In genomic region chr4:132884064-132884843, GRCm38 (mm10) we compare ENCODE assay signal across 8 mouse cellular contexts. TPM values are rescaled to one million over a fixed set of nuclear protein-coding genes. Genes with fewer than 3 reads are reported as not detected.
DNase-seq lines count a peak whose midpoint lies in the region; ATAC-seq and TF ChIP-seq lines count a peak whose summit lies in the region.

Gene Stx12 (minus strand): TSS chr4:132884509.

- peak within 1 kb of the TSS; percentile 88 for H3K4me2 ChIP-seq in embryonic facial prominence, embryonic 14.5 days (ENCODE audit: low read depth, low read length)
- H3K4me2 ChIP-seq in limb, embryonic 14.5 days (replicated peaks; ENCODE audit: low read depth, low read length, severe bottlenecking) = peak within 1 kb of the TSS; percentile 81
- H3K4me2 ChIP-seq in midbrain, postnatal 0 days (ENCODE audit: low read depth, low read length, poor library complexity, severe bottlenecking) = peak within 1 kb of the TSS; percentile 63

- no peak for TF ChIP-seq CTCF in midbrain, postnatal 0 days (IDR thresholded peaks at IDR 0.05)

- H3K27ac ChIP-seq in embryonic facial prominence, embryonic 14.5 days (replicated peaks; ENCODE audit: low read depth, low read length) = peak within 1 kb of the TSS; percentile 80
- H3K27ac ChIP-seq in limb, embryonic 14.5 days (replicated peaks; ENCODE audit: low read depth, low read length) = peak within 1 kb of the TSS; percentile 77
- H3K27ac ChIP-seq in midbrain, postnatal 0 days (ENCODE audit: low read depth, low read length) = peak within 1 kb of the TSS; percentile 77

- peaks cover 13% of the 10 kb centered on the region; the same call in 1 of the 2 replicates for H3K4me1 ChIP-seq in embryonic facial prominence, embryonic 14.5 days (ENCODE audit: control insufficient read depth, insufficient read depth, low read length)
- peaks cover 14% of the 10 kb centered on the region for H3K4me1 ChIP-seq in limb, embryonic 14.5 days (ENCODE audit: control insufficient read depth, insufficient read depth, low read length)
- peaks cover 10% of the 10 kb centered on the region; the same call in 1 of the 2 replicates for H3K4me1 ChIP-seq in midbrain, postnatal 0 days (ENCODE audit: insufficient read depth, low read length)

- 0 out of 2 replicates have a peak, but pooled peaks have one; percentile 61 for TF ChIP-seq POLR2A in limb, embryonic 14.5 days (IDR thresholded peaks at IDR 0.05; ENCODE audit: borderline replicate concordance, extremely low read depth, insufficient read depth, insufficient read length)

- no peaks in the 10 kb centered on the region for H3K27me3 ChIP-seq in embryonic facial prominence, embryonic 14.5 days (replicated peaks; ENCODE audit: control insufficient read depth, insufficient read depth, low read length)
- no peaks in the 10 kb centered on the region for H3K27me3 ChIP-seq in limb, embryonic 14.5 days (ENCODE audit: control insufficient read depth, insufficient read depth, low read length)
- H3K27me3 ChIP-seq in midbrain, postnatal 0 days (ENCODE audit: insufficient read depth, low read length) = no peaks in the 10 kb centered on the region

- peak within 1 kb of the TSS; percentile 99 for H3K4me3 ChIP-seq in embryonic facial prominence, embryonic 14.5 days (ENCODE audit: low read depth, low read length)
- H3K4me3 ChIP-seq in limb, embryonic 14.5 days (replicated peaks; ENCODE audit: low read length) = peak within 1 kb of the TSS; percentile 98
- peak within 1 kb of the TSS; percentile 97 for H3K4me3 ChIP-seq in midbrain, postnatal 0 days (ENCODE audit: low read depth, low read length)

- peak; percentile 85 for DNase-seq in 3T3-L1 (ENCODE audit: low read depth, low spot score)
- DNase-seq in adrenal gland, postnatal 4 days (ENCODE audit: low spot score in 2 of 2) = peak; percentile 81 to 86
- DNase-seq in embryonic facial prominence, embryonic 14.5 days (ENCODE audit: low spot score) = peak; percentile 95
- DNase-seq in heart, adult 8-10 months (ENCODE audit: low spot score) = peak; percentile 88
- peak; percentile 91 for DNase-seq in kidney, adult 9 months
- DNase-seq in limb, embryonic 14.5 days (ENCODE audit: low spot score) = peak; percentile 93
- DNase-seq in midbrain, postnatal 0 days (ENCODE audit: low spot score) = peak; percentile 93
- peak; percentile 73 to 78 for DNase-seq in spleen, postnatal 14 days (ENCODE audit: low spot score in 2 of 2)

- peak within 1 kb of the TSS; percentile 95 for H3K9ac ChIP-seq in embryonic facial prominence, embryonic 14.5 days (ENCODE audit: low read depth, low read length)
- H3K9ac ChIP-seq in limb, embryonic 14.5 days (ENCODE audit: low read depth, low read length, severe bottlenecking) = peak within 1 kb of the TSS; percentile 93
- H3K9ac ChIP-seq in midbrain, postnatal 0 days (replicated peaks; ENCODE audit: low read length, poor library complexity, severe bottlenecking) = peak within 1 kb of the TSS; percentile 91

- WGBS in embryonic facial prominence, embryonic 14.5 days = 0% methylated on average over 46 of the region's 72 CpGs
- under 1% methylated on average over 72 of the region's 72 CpGs for WGBS in limb, embryonic 14.5 days
- under 1% methylated on average over 71 of the region's 72 CpGs for WGBS in midbrain, postnatal 0 days

- no peaks in the 10 kb centered on the region for H3K9me3 ChIP-seq in embryonic facial prominence, embryonic 14.5 days (ENCODE audit: control insufficient read depth, low read length)
- no peaks in the 10 kb centered on the region for H3K9me3 ChIP-seq in limb, embryonic 14.5 days (ENCODE audit: control insufficient read depth, low read length)
- no peaks in the 10 kb centered on the region for H3K9me3 ChIP-seq in midbrain, postnatal 0 days (ENCODE audit: low read length)

- H3K36me3 ChIP-seq in embryonic facial prominence, embryonic 14.5 days (ENCODE audit: control insufficient read depth, insufficient read depth, low read length) = peaks cover 21% of the 10 kb centered on the region
- H3K36me3 ChIP-seq in limb, embryonic 14.5 days (ENCODE audit: control insufficient read depth, insufficient read depth, low read length) = peaks cover 13% of the 10 kb centered on the region
- peaks cover 4% of the 10 kb centered on the region; the same call in 1 of the 2 replicates for H3K36me3 ChIP-seq in midbrain, postnatal 0 days (ENCODE audit: insufficient read depth, low read length)

- peak; percentile 96 for ATAC-seq in embryonic facial prominence, embryonic 14.5 days (ENCODE audit: low read depth)
- peak; percentile 96 for ATAC-seq in limb, embryonic 14.5 days (ENCODE audit: low FRiP score, low read depth)
- ATAC-seq in midbrain, postnatal 0 days (ENCODE audit: low FRiP score) = peak; percentile 95

RNA-seq across cellular contexts. Expression of gene Stx12, which starts in this region (rescaled TPM):
- 10 to 100 TPM; 54.8 to 58.3 TPM for total RNA-seq in adrenal gland, postnatal 4 days (2021)
- 69.2 and 73.2 TPM in 2 replicates for polyA plus RNA-seq in embryonic facial prominence, embryonic 14.5 days (2014; fragmentation: Nextera tagmentation; extraction: Ambion mirVana)
- total RNA-seq in heart, adult 8-10 months (2022) = 10 to 100 TPM; 33.9 to 34.3 (median 34.1) TPM
- 54.2 and 57.3 TPM in 2 replicates for polyA plus RNA-seq in limb, embryonic 14.5 days (2012; rRNA removed)
- polyA plus RNA-seq in limb, embryonic 14.5 days (2014; fragmentation: Nextera tagmentation; extraction: Ambion mirVana) = 64.6 and 65.2 TPM in 2 replicates
- 142 and 153 TPM in 2 replicates for total RNA-seq in midbrain, postnatal 0 days (2014; rRNA removed)
- polyA plus RNA-seq in midbrain, postnatal 0 days (2015; fragmentation: Nextera tagmentation; extraction: Ambion mirVana) = 151 and 158 TPM in 2 replicates

Comparison
In these comparisons a context has a peak if more than half of its experiments do, and no peak if none do; other contexts are left out.
1. Peak in every context shown above with its lines: DNase-seq, ATAC-seq, H3K4me3 ChIP-seq and H3K27ac ChIP-seq.